9 mouse cellular contexts compared by ENCODE assay signal in genomic region chr3:30999401-31000017, GRCm38 (mm10). TPM values are rescaled to one million over a fixed set of nuclear protein-coding genes. Genes with fewer than 3 reads are reported as not detected.
DNase-seq lines count a peak whose midpoint lies in the region; ATAC-seq lines count a peak whose summit lies in the region.
"Had no signal": no experiment of that assay in that cellular context is flagged by ENCODE, and none has a peak within 500 bp of the region (broad histone marks: within the 10 kb centered on the region; RNA-seq: fewer than 3 reads in every experiment).

No protein-coding gene starts in this region.

- no peak overlapping the region for H3K4me2 ChIP-seq in heart, embryonic 14.5 days (ENCODE audit: low read length)
- H3K4me2 ChIP-seq in liver, embryonic 16.5 days (ENCODE audit: low read depth, low read length), result no peak overlapping the region
- H3K4me2 ChIP-seq: midbrain, embryonic 13.5 days had no signal

- peak overlapping the region in 1 of 2 experiments; percentile 44; a peak in 2 of 4 replicates for H3K27ac ChIP-seq in heart, embryonic 14.5 days (replicated peaks in 1 of 2; ENCODE audit: control insufficient read depth in 1 of 2, insufficient read depth in 1 of 2, low read depth in 2 of 2, low read length in 2 of 2)
- H3K27ac ChIP-seq in liver, embryonic 16.5 days (ENCODE audit: low read length), result peak overlapping the region; percentile 21
- H3K27ac ChIP-seq: midbrain, embryonic 13.5 days had no signal

- WGBS in heart, embryonic 14.5 days, result 62% methylated on average over 10 of the region's 10 CpGs
- WGBS in liver, embryonic 16.5 days (ENCODE audit: insufficient replicate concordance), result 65% methylated on average over 10 of the region's 10 CpGs

- H3K9ac ChIP-seq in heart, embryonic 14.5 days (ENCODE audit: low read length), result 0 out of 2 replicates have a peak overlapping the region, but pooled peaks have one; percentile 11
- no peak overlapping the region for H3K9ac ChIP-seq in liver, embryonic 16.5 days (ENCODE audit: low read depth, low read length)
- H3K9ac ChIP-seq: midbrain, embryonic 13.5 days had no signal

- intact Hi-C loops in heart, postnatal 25 days (cut with DNase I), result loop anchor here (5.0 kb wide), 1 partner anchor 93 kb away; no protein-coding TSS in a partner anchor

- H3K9me3 ChIP-seq in heart, embryonic 14.5 days (ENCODE audit: control insufficient read depth, low read length), result no peaks in the 10 kb centered on the region
- H3K9me3 ChIP-seq in liver, embryonic 16.5 days (replicated peaks; ENCODE audit: control insufficient read depth, low read length), result no peaks in the 10 kb centered on the region
- H3K9me3 ChIP-seq: midbrain, embryonic 13.5 days had no signal

- no peak overlapping the region for H3K4me3 ChIP-seq in heart, embryonic 14.5 days (ENCODE audit: control insufficient read depth in 1 of 2, insufficient read depth in 1 of 2, low read depth in 1 of 2, low read length in 2 of 2)
- no peak overlapping the region for H3K4me3 ChIP-seq in liver, embryonic 16.5 days (ENCODE audit: low read depth, low read length)
- H3K4me3 ChIP-seq: midbrain, embryonic 13.5 days had no signal

- ATAC-seq in heart, embryonic 14.5 days (ENCODE audit: insufficient number of reproducible peaks, insufficient read depth, low FRiP score, low read depth), result no peak
- ATAC-seq in liver, embryonic 16.5 days (ENCODE audit: low read depth), result peak; percentile 8
- ATAC-seq: midbrain, embryonic 13.5 days had no signal

- H3K4me1 ChIP-seq in heart, embryonic 14.5 days (ENCODE audit: control insufficient read depth in 2 of 2, insufficient read depth in 2 of 2, low read length in 2 of 2), result peaks cover 4 to 29% of the 10 kb centered on the region in 2 experiments; a peak in 3 of 4 replicates
- peaks cover 18% of the 10 kb centered on the region for H3K4me1 ChIP-seq in liver, embryonic 16.5 days (ENCODE audit: control insufficient read depth, low read depth, low read length)

- H3K36me3 ChIP-seq in heart, embryonic 14.5 days (ENCODE audit: control insufficient read depth, insufficient read depth, low read length), result no peaks in the 10 kb centered on the region
- no peaks in the 10 kb centered on the region for H3K36me3 ChIP-seq in liver, embryonic 16.5 days (ENCODE audit: control insufficient read depth, insufficient read depth)

- H3K27me3 ChIP-seq in heart, embryonic 14.5 days (ENCODE audit: control insufficient read depth, insufficient read depth, low read length), result no peaks in the 10 kb centered on the region
- no peaks in the 10 kb centered on the region for H3K27me3 ChIP-seq in liver, embryonic 16.5 days (ENCODE audit: control insufficient read depth, insufficient read depth, low read depth, low read length)
- H3K27me3 ChIP-seq: midbrain, embryonic 13.5 days had no signal

- no peak for DNase-seq in heart, postnatal 25 days (ENCODE audit: low spot score)
- peak; percentile 75 for DNase-seq in urinary bladder, postnatal 14 days (ENCODE audit: low spot score)
- no peak for DNase-seq in urinary bladder, postnatal 10 days (ENCODE audit: low spot score)
- DNase-seq in natural killer cell, adult 2 months (ENCODE audit: low spot score in 2 of 2), result no peak
- DNase-seq in retina, postnatal 1 day, result no peak
- no peak for DNase-seq in spleen, postnatal 4 days (ENCODE audit: low spot score in 2 of 2)

RNA-seq across cellular contexts. Expression of gene Prkci, which starts 4.0 kb away (rescaled TPM):
- 18.4 and 21.1 TPM in 2 replicates for polyA plus RNA-seq in heart, embryonic 14.5 days (2014; fragmentation: Nextera tagmentation; extraction: Ambion mirVana)
- 10 to 100 TPM; 13.4 to 18.5 TPM for total RNA-seq in heart, postnatal 25 days (2021)
- 5.4 TPM in 2 replicates for polyA plus RNA-seq in liver, embryonic 16.5 days (2015; fragmentation: Nextera tagmentation; extraction: Ambion mirVana)

RNA-seq across cellular contexts. Expression of gene Phc3, which starts 30.3 kb away (rescaled TPM):
- polyA plus RNA-seq in heart, embryonic 14.5 days (2014; fragmentation: Nextera tagmentation; extraction: Ambion mirVana), result 6.6 and 7.2 TPM in 2 replicates
- 10 to 100 TPM; 15.0 to 18.2 TPM for total RNA-seq in heart, postnatal 25 days (2021)
- 1.6 and 1.8 TPM in 2 replicates for polyA plus RNA-seq in liver, embryonic 16.5 days (2015; fragmentation: Nextera tagmentation; extraction: Ambion mirVana)
